Mouse (Mus musculus) frontal cortex, adult 2 months (tissue): ENCODE measurements at regions not wholly inside any gene's neighbourhood (a gene's known extent, or its start where the extent isn't known, plus 50 kb on each side); places are given as distances from the start of the nearest gene placed in this dataset.

ENCODE experiments used
- DNase-seq, 2 experiments: peaks; one replicate each; pipeline ENCODE4 v3.0.0; 2022; ENCODE audit warnings: low spot score in 1 of 2; ENCODE audit errors: extremely low spot score in 1 of 2

DNA sequence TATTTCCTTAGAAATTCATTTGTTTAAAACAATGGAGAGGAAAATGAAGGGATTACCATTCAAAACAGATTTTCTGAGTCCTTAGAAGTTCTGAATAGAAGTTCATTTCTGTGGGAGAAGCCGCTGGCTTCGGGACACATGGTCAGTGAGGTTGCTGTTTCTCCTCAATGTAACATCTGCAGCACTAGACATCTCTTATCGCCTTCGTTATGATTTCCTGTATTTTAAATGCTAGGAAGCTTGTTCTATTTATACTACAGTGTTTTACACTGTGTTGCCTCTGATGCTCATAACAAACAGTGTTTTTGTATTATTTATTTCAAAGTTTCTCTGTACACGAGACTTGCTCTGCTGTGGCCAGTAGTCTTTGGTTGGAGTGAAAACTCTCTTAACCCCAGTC is 346.6 kb downstream of the Ankrd50 start:
- DNase-seq: no peak

DNA sequence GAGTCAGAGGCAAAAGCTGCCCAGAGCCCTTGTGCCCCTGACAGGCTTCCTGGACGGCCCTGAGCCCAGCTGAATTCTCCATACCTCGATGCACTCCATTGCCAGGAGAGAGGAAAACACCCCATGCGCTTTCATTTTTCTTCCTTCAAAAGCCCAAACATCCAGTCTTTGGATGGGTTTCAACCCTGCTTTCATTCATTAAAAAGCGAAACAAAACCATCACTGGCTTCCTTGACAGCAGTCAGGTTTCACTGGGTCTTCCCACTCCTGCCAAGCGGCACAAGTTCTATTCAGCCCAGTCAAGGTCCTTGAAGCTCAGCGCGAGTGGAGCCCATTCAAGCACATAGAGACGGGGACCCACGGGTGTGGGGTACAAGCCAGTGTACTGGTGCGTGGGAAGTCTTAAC is 348.8 kb downstream of the Ankrd50 start:
- DNase-seq: no peak

DNA sequence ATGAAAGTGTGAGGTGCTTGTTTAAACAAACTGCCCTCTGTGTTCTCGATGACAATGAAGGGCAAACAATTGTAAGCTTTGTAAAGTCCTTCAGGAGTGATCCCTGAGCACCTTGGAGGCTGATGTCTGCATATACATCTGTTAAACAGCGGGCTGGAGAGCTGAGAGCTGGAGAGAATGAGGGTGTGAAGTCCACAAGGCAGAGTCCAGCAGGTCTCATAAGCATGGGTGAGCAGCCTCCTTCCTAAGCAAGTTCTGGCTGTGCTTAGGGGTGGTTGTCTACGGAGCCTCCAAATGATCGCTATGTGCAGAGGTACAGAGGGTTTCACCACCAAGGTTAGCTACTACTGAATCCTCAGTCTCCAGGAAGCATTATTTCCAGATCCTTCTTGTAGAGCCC is 350.2 kb downstream of the Ankrd50 start:
- no peak for DNase-seq

GRCm38 (mm10) chr3:38131887-38132220 is 352.8 kb downstream of the Ankrd50 start:
- DNase-seq: no peak

DNA sequence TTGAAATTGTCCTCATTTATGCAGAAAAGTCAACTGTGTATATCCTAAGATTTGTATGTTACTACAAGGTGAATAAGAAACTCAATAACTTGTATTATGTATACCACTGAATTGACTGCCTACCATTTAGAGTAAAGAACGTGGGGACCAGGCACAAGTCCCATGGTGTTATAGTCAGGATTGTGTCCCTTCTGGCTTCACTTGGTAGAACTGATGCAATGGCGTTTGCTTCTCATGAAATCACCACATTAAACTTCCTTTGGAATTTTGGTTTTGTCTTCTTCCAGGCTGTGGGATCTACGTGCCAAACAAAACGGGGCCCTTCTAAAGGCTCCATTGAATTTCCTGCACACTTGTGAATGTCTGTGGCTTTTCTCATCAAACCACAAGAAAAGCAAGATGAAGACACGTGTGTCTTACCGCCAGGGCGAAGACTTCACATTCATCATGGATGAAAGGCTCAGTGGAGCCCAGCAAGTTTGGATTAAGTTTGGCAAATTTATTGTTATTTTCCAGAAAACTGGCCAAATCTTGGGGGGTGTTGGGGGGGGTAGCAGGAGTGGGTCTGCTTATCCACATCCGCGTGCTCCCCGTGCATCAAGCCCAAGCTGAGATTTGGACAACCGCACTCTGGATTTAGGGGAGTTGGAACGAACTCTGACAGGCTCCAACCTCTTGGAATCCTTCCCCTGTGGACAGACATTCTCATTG is 353.3 kb downstream of the Ankrd50 start:
- no peak for DNase-seq

- DNase-seq: no peak
Measured at GRCm38 (mm10) chr3:38130088-38130487, 354.6 kb downstream of the Ankrd50 start.

GRCm38 (mm10) chr3:38129167-38129500 is 355.5 kb downstream of the Ankrd50 start:
- no peak for DNase-seq

DNA sequence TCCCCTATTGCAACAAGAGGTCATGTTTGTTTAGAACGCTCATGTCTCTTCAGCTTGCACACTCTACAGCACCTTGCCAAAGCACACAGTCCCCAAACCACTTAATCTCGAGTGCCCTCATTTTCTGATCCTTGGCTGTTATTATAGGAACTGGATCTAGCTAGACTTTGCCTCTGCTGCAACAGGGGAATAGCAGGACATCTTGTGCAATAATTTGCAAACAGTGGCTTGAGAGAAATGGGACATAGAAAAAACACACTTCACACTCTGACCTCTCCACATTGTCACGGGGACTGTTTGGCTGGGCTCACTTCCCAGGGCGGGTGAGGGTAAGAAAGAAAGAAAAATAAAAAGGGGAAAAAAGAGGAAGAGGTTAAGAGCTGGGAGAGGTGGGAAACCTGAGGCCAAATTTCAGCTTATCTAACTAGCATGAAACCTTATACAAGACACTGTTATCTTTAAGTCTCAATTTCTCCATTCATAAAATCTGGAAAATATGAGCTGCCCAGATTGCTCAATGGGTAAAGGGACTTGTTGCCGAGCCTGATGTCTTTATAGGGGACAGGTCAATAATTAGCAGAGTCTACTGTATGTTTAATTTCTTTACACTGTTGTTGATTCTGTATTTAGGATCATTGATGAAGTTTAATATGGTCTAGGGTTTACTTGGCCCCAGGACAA is 356.0 kb downstream of the Ankrd50 start:
- no peak for DNase-seq

GRCm38 (mm10) chr3:38116071-38116787 is 368.4 kb downstream of the Ankrd50 start:
- no peak for DNase-seq

DNA sequence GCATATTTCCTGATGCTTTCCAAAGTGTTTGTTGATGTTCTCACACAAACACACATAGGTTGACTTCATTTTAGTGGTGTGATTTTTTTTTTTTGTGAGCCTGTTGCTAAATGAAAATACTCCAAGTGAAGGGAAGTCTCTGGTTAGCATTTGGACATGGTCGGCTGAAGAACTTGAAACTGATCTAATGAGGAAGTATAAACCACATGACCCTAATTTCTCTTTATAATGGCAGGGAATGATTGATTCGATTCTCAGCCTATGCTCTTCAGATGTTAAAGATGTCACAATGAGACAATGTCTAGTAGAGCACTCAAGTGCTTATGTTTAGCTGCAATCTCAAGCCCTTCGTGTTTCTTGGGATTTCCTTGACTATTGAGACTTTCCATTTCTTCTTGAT is 372.1 kb downstream of the Ankrd50 start:
- DNase-seq: no peak

GRCm38 (mm10) chr3:38105022-38105857 is 379.4 kb downstream of the Ankrd50 start:
- no peak for DNase-seq

DNA sequence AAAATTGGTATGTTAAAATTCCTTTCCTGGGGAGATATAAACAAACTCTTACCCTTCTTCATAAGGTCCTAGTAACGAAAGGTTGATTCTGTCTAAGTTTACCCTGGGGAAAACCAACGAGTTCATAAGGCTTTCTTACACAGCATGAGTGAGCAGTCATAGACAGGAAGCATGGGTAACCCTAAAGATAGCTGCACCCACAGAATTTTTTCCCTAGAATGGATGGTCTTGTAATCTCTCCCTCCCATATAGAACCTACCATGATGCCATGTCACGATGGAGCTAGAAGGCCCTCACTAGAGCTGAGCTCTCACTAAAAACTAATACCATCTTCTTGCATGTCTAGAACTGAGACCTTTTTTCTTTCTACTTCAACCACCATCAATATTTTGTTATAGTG is 380.1 kb upstream of the Gm5148 start:
- no peak for DNase-seq

GRCm38 (mm10) chr3:38102985-38103384 is 378.7 kb upstream of the Gm5148 start:
- no peak for DNase-seq

DNA sequence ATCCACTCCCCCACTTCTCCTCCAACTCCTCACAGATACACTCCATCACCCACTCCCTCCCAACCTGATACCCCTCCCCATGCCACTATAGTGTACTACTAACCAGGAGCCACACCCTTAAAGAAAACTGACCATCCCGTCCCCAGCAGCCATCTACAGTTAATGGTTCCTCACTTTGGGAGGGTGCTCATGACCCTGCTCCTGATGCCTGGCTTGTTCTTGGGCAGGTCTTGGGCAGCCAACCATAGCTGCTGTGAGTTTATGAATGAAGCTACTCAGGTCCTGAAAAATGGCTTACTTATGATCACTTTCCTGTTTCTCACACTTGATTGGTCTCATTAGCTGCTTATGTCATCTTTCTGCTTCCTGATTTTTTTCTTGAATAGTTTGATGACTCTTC is 377.9 kb upstream of the Gm5148 start:
- no peak for DNase-seq

DNA sequence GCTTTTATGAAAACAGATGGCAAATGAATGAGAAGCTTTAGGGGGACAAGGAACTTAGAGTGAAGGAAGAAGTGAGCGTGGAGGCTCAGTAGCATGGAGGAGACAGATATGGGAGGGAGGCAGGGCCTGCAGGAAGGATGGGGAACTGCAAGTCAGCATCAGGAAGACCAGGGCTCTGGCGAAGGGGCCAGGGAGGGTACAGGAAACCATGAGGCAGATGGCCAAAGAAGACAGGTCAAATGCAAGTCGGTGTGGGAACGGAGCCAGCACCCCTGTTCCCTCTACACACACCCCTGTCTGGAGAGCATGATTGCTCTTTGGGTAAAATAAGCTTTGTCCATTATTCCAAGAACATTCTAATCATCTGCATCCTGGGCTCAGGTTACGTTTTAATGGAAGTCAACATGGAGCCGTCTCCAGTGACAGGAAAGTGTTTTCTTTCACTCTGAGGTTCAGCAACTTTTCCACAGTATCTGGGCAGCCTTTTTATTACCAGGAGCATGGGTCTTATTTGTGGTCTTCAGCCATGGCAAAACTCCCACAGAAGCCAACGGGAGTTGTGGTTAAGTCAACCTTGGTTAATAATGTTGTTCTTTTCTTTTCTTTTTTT is 370.2 kb upstream of the Gm5148 start:
- DNase-seq: no peak

DNA sequence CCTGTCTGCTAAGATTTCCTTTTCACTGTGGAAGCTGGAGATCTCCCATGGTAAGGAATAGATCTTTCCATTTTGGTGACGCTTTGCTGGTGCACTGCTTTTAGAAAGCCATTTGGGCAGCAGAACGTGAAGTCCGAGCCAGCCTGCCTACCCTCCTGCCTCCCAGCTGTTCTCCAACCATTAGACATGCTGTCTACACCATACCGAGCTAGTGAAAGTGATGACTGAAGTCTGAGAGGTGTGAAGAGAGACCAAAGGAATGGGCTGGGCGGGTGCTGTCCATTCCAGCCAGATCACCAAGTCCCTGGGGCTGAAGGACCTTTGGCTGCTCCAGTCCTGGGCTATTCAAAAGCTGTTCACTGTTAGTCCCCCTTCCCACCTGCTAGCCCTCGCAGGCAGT is 360.3 kb upstream of the Gm5148 start:
- DNase-seq: peak in 1 of 2 experiments; percentile 8

- DNase-seq: no peak
Measured at GRCm38 (mm10) chr3:38082386-38082785, 358.1 kb upstream of the Gm5148 start.

DNA sequence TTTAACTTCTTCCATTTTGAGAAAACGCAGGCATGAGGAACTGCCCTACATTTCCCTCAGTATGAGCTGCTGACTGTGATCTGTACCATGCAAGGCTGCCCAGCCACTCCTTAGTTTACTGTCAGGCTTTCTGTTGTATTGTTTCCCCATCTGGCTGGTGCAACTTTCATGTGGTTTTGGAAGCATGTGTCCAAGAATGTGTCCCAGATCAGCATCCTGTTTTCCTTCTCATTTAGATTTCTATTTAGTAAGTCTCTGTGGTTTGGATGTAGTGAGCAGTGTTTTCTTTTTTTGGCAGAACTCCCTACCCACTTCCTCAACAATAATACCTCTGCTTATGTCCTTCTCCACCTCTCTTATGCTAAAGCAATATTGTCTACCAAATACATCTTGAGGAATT is 352.5 kb upstream of the Gm5148 start:
- peak in 1 of 2 experiments; percentile 8 for DNase-seq

DNA sequence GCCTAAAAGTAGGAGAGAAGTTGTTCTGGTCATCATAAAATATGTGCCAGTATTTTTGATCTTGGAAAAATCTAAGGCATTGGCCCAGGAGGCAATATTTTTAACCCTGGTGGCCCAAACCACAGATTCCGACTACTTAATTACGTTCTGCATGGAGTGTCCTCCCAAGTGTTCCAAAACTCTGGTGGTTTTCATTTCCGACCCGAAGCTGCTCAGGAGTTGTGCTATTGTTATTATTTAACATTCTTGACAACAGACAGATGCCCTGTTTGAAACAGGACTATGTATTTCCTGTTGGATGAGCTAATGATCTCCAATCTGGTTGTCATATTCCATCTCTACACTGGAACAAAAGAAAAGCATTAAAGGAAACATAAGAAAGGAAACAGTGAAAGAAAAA is 349.7 kb upstream of the Gm5148 start:
- no peak for DNase-seq

DNA sequence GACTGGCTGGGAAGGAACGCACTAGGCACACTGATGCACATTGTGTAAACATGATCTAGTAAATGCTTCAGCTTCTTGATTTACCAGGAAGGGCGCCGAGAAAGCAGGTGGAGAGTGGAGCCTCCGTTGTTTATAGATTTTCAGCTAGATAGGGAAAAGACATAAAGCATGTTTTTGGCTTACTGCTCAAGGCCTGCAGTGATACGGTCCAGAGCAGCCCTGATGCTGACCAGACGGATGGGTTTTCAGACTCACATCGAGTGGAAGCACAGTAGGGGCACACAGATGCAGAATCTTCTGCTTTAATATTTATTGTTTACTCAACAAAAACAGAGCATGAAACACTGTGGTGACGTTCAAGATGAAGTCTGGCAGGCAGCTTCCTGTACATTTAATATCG is 331.3 kb upstream of the Gm5148 start:
- DNase-seq: no peak

- no peak for DNase-seq
Measured at GRCm38 (mm10) chr3:38052941-38053340, 328.7 kb upstream of the Gm5148 start.
